Mouse (Mus musculus): ENCODE measurements around the gene Plxdc2. TPM values are rescaled to one million over a fixed set of nuclear protein-coding genes. Genes with fewer than 3 reads are reported as not detected.
"Not testable (repeated sequence)": the region's sequence is repeated elsewhere in the genome, so short reads cannot be mapped to it uniquely, and the experiment has no call there.

Gene Plxdc2
- polyA plus RNA-seq, 1 experiment from 2014 or later = 32.1 TPM

- WGBS = 96% methylated on average over 5 of the region's 7 CpGs
- ATAC-seq (ENCODE audit: insufficient number of reproducible peaks, insufficient read depth, low FRiP score, low TSS enrichment); H3K4me3 ChIP-seq; H3K4me2 ChIP-seq (replicated peaks); H3K4me1 ChIP-seq; H3K9me3 ChIP-seq; H3K27ac ChIP-seq; H3K9ac ChIP-seq; H3K36me3 ChIP-seq; H3K27me3 ChIP-seq: not testable (repeated sequence)
Observed at GRCm38 (mm10) chr2:16769149-16769548, 413.0 kb downstream of the Plxdc2 start.

GRCm38 (mm10) chr2:16773398-16774113 is 417.5 kb downstream of the Plxdc2 start:
- H3K4me2 ChIP-seq (replicated peaks) = no peak overlapping the region
- 0 out of 2 replicates have a peak, but pooled peaks have one; percentile 15 for ATAC-seq (ENCODE audit: insufficient number of reproducible peaks, insufficient read depth, low FRiP score, low TSS enrichment)
- no peaks in the 10 kb centered on the region for H3K36me3 ChIP-seq
- no peak overlapping the region for H3K4me3 ChIP-seq
- H3K27ac ChIP-seq = no peak overlapping the region
- 0 out of 2 replicates have a peak, but pooled peaks cover 3% of the 10 kb centered on the region for H3K4me1 ChIP-seq
- no peaks in the 10 kb centered on the region for H3K27me3 ChIP-seq
- no peak overlapping the region for H3K9ac ChIP-seq
- 16% methylated on average over 1 of the region's 1 CpGs for WGBS
- no peaks in the 10 kb centered on the region for H3K9me3 ChIP-seq

GRCm38 (mm10) chr2:16774114-16774433 is 418.0 kb downstream of the Plxdc2 start:
- 0 out of 2 replicates have a peak, but pooled peaks cover 3% of the 10 kb centered on the region for H3K4me1 ChIP-seq
- H3K27ac ChIP-seq = no peak overlapping the region
- H3K9ac ChIP-seq = no peak overlapping the region
- H3K9me3 ChIP-seq = no peaks in the 10 kb centered on the region
- ATAC-seq (ENCODE audit: insufficient number of reproducible peaks, insufficient read depth, low FRiP score, low TSS enrichment) = no peak
- no peak overlapping the region for H3K4me3 ChIP-seq
- H3K4me2 ChIP-seq (replicated peaks) = no peak overlapping the region
- no peaks in the 10 kb centered on the region for H3K27me3 ChIP-seq
- WGBS = 23% methylated on average over 3 of the region's 3 CpGs
- H3K36me3 ChIP-seq = no peaks in the 10 kb centered on the region

- no peak overlapping the region for H3K4me2 ChIP-seq (replicated peaks)
- no peaks in the 10 kb centered on the region for H3K4me1 ChIP-seq
- no peak for ATAC-seq (ENCODE audit: insufficient number of reproducible peaks, insufficient read depth, low FRiP score, low TSS enrichment)
- H3K36me3 ChIP-seq = no peaks in the 10 kb centered on the region
- H3K9me3 ChIP-seq = no peaks in the 10 kb centered on the region
- no peak overlapping the region for H3K9ac ChIP-seq
- H3K27ac ChIP-seq = no peak overlapping the region
- no peaks in the 10 kb centered on the region for H3K27me3 ChIP-seq
- H3K4me3 ChIP-seq = no peak overlapping the region
Observed at GRCm38 (mm10) chr2:16795283-16795682, 439.2 kb downstream of the Plxdc2 start.

Data from embryonic facial prominence, embryonic 12.5 days (tissue).